Mouse (Mus musculus) ES-E14 (cell line): ENCODE data around the gene Mad1l1.

ENCODE experiments used
- HCFC1 ChIP-seq: IDR thresholded peaks from 2 replicates; pipeline ENCODE4 v1.6.1; 2012; ENCODE audit warnings: low read length, inconsistent platforms, borderline replicate concordance; ENCODE audit not compliant: insufficient read depth
- MAFK ChIP-seq: IDR thresholded peaks from 2 replicates; pipeline ENCODE4 v1.6.1; 2014; ENCODE audit warnings: mild to moderate bottlenecking, low read depth, low read length, inconsistent platforms; ENCODE audit not compliant: insufficient read depth
- ZC3H11A ChIP-seq: IDR thresholded peaks from 2 replicates; pipeline ENCODE4 v1.6.1; 2012; ENCODE audit warnings: low read depth, mild to moderate bottlenecking, inconsistent platforms, low read length, borderline replicate concordance
- ZNF384 ChIP-seq: IDR thresholded peaks from 2 replicates; pipeline ENCODE4 v1.6.1; 2012; ENCODE audit warnings: low read depth, low read length, inconsistent platforms

- TF ChIP-seq MAFK (no peak), HCFC1 (no peak), ZNF384 (no peak), ZC3H11A (no peak)
Observed at GRCm38 (mm10) chr5:140369466-140369865, 48.1 kb upstream of the Mad1l1 start.
